Mouse (Mus musculus): Measurements from ENCODE around the gene Rnpepl1.

- TF ChIP-seq CTCF (IDR thresholded peaks at IDR 0.05; ENCODE audit: borderline replicate concordance, insufficient read depth, low read length) (no peak), POLR2A (IDR thresholded peaks at IDR 0.05; ENCODE audit: low read depth, low read length) (no peak)
These were observed 4.8 kb upstream of the Rnpepl1 start for GRCm38 (mm10) chr1:92905703-92906310.
